Mouse (Mus musculus): ENCODE measurements around the gene Ifi35.
A peak's percentile ranks its signal among the peaks of the same experiment; 100 is the strongest.
"Not testable (repeated sequence)": the region's sequence is repeated elsewhere in the genome, so short reads cannot be mapped to it uniquely, and the experiment has no call there.

Ifi35 gene

DNA sequence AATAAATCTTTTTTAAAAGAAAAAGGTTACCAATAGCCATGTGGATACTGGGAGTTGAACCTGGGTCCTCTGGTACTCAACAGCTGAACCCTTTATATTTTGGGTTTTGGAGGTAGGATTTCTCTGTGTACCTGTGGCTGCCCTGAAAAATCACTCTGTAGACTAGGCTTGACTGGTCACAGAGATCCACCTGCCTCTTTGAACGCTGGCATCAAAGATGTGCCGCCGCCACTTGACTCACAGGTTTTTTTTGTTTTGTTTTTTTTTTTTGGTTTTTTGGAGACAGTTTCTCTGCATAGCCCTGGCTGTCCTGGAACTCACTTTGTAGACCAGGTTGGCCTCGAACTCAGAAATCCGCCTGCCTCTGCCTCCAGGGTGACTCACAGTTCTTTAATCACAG lies 421 bp upstream of the Ifi35 start:
- DNase-seq (ENCODE audit: low read depth, low spot score) = no peak

DNA sequence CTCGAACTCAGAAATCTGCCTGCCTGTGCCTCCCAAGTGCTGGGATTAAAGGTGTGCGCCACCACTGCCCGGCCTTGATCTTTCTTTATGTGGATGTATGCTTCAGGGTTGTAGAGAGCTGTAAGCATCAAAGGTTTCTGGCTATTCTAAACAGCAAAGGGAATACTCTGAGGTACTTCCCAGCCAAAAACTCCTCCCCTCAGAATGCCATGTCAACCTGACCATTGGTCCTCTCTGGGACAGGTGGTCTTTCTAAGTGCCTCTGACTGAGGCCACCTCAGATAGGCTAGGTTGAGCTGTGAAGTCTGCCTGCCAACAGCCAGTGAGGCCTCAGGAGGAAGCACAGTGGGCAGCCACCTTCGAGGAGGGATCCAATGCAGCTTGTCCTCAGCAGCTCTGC lies 692 bp downstream of the Ifi35 start:
- DNase-seq (ENCODE audit: low read depth, low spot score) = no peak

DNA sequence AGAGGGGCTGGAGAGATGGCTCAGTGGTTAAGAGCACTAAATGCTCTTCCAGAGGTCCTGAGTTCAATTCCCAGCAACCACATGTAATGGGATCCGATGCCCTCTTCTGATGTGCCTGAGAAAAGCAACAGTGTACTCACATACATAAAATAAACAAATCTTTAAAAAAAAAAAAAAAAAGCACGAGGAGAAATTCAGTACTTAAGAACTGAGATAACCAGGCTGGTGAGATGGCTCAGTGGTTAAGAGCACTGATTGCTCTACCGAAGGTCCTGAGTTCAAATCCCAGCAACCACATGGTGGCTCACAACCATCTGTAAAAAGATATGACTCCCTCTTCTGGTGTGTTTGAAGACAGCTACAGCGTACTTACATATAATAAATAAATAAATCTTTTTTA lies 1.4 kb downstream of the Ifi35 start:
- DNase-seq (ENCODE audit: low read depth, low spot score) = not testable (repeated sequence)

DNA sequence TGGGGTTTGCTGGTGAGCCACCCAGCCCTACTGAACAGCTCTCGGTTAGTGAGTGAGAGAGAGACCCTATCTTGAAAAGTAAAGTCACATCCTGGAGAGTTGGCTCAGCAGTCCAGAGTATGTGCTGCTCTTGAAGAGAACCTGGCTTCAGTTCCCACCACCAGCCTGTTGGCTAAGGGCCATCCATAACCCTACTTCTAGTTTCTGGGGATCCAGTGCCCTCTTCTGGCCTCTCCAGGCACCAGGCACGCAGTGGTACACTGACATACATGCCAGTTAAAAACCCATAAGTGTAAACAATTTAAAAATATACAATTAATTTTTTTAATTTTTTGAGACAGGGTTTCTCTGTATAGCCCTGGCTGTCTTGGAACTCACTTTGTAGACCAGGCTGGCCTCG lies 2.2 kb downstream of the Ifi35 start:
- DNase-seq (ENCODE audit: low read depth, low spot score) = no peak

DNA sequence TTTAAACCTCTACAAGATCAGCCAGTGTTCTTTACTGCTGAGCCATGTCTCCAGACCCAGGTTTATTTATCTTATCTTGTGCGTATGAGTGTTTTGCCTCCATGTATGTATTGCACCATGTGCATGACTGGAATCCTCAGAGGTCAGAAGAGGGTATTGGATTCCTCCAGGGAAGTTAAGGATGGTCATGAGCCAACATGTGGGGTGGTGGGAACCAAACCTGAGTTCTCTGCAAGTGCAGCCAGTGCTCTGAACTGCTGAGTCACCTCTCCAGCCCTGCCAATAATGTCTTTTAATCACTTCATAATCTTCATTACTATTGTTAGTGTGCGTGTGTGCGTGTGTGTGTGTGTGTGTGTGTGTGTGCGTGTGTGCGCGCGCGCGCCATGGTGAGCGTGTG lies 3.3 kb downstream of the Ifi35 start:
- DNase-seq (ENCODE audit: low read depth, low spot score) = no peak

DNA sequence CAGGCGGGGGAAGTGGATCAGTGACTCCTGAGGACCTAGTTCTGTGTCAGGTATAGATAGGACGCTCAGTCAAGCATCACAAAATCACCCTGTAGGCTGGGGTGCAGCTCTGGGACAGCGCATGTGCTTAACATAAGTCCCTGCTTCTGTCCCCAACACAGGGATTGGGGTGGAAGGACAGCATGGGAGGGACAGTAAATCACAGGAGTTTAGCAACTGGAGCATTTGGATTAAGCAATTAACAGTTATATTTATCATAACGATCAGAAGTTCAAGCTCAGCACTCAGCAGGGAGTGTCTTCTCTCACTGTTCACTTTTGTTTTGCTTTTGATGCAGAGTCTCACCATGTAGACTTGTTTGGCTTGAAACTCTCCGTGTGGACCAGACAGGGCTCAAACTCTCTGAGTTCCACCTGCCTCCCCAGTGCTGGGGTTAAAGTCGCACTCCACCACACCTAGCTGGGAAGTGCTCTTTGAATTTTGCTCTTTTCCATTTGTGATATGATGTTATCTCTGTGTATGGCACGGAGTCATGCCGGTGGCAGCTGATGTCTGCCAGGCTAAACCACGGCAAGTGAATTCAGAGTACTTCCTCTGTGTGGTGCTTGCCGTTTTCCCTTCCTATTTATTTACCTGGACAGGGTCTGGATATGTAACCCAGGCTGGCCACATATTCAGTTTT lies 4.0 kb downstream of the Ifi35 start:
- no peak for DNase-seq (ENCODE audit: low read depth, low spot score)

DNA sequence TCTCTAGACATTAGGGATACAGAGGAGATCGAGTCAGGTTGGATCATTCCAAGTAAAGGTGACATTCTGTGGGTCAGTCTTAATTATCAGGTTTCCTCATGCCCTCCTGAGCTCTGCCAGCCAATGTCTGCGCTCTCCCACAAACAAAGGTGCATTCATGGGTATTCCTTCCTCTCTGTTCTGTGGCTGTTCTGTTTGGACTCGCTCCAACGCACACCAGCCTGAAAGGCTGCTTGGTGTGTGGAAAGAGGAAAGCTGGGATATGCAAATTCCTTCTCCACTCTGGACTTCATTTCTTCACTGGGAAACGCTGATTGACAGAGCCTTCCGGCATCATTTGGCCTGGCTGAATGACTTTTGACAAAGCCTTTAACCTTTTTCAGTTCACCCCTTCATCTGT lies 6.5 kb downstream of the Ifi35 start:
- no peak for DNase-seq (ENCODE audit: low read depth, low spot score)

DNA sequence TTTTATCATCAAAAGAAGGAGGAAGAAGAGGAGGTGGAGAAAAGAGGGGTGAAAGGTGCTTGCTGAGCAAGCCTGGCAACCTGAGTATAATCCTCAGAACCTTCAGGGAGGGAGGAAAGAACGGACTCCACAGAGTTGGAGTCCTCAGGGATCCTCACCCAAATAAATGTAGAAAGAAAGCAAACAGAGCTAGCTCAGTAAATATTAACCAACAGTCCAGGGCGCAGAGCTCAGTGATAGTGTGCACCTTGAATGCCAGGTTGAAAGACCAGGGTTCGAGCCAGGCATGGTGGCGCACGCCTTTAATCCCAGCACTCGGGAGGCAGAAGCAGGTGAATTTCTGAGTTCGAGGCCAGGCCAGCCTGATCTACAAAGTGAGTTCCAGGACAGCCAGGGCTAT lies 7.4 kb downstream of the Ifi35 start:
- DNase-seq (ENCODE audit: low read depth, low spot score) = no peak

DNA sequence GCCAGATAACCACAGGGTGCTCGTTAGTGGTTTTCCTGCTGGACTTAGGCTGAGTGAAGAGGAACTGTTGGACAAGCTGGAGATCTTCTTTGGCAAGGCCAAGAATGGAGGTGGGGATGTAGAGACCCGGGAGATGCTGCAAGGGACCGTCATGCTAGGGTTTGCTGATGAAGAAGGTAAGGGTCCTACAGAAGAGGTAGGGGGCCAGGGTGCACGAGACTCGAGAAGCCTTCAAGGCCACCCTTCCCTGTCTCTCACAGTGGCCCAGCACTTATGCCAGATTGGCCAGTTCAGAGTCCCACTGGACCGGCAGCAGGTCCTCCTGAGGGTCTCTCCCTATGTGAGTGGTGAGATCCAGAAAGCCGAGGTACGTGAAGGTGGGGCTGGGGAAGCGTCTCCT lies 9.4 kb downstream of the Ifi35 start:
- DNase-seq (ENCODE audit: low read depth, low spot score) = no peak

DNA sequence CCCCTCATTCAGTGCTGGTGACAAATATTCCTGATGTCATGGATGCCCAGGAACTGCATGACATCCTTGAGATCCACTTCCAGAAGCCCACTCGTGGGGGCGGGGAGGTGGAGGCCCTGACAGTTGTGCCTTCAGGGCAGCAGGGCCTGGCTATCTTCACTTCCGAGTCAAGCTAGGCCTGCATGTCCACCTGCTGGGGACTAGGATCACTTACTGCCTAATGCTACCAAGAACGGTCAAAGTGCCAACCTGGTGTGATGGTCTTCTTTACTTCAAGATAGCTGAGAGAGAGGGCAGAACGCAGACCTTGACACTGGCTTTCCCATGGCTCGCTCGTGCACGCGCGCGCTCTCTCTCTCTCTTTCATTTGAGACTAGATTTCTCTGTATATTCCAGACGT lies 10.0 kb downstream of the Ifi35 start:
- DNase-seq (ENCODE audit: low read depth, low spot score) = no peak

DNA sequence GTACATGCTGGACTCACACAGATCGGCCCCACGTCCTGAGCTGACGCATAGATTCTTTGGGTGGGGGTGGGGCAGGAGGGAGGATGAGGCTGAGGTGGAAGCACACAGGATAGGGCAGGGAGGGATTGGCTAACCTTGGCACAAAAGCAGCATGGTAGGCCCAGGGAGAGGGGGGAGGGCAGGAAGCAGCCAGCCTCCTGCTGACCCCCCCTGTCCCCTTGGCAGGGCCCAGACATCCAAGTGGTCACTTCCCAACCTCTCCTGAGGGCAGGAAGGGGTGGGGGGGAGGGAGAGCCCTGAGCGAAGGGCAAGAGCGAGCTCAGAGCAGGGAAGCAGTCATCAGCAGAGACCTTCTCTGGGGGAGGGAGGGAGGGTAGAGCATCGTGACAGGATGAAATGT lies 11.5 kb downstream of the Ifi35 start:
- no peak for DNase-seq (ENCODE audit: low read depth, low spot score)

DNA sequence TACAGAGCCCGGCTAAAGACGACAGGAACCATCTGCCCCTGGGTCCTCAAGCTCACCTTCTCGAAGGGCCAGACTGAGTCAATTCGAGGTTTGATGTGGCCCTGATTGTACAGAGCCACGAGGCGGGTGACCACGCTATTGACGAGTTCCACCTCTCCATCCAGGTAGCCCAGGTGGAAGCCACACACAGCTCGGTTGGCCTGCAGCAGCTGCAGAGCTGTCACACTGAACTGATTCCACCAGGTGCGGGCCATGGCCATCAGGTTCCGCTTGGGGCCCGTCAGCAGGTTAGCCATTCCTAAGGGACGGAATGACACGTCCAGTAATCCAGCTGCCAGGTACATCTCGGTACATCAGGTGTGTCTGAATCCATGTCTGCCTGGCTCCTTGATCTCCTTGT lies 12.1 kb downstream of the Ifi35 start:
- DNase-seq (ENCODE audit: low read depth, low spot score) = no peak

DNA sequence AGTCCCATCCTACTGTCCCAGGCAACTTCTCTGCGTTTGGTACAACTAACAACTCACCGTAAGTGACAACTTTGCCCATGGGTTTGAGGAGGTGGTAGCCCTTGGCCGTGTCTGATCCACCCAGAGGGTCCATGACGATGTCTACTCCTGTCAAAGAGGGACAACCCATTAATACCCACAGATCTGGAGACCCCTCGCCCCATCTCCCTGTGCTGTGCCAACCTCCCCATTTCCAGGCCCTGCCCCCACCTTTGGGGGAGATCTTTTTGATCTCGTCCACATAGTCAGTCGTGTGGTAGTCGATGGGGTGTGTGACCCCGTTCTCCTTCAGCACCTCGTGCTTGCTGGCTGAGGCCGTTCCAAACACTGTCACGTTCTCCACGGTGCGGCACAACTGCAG lies 13.9 kb downstream of the Ifi35 start:
- no peak for DNase-seq (ENCODE audit: low read depth, low spot score)

DNA sequence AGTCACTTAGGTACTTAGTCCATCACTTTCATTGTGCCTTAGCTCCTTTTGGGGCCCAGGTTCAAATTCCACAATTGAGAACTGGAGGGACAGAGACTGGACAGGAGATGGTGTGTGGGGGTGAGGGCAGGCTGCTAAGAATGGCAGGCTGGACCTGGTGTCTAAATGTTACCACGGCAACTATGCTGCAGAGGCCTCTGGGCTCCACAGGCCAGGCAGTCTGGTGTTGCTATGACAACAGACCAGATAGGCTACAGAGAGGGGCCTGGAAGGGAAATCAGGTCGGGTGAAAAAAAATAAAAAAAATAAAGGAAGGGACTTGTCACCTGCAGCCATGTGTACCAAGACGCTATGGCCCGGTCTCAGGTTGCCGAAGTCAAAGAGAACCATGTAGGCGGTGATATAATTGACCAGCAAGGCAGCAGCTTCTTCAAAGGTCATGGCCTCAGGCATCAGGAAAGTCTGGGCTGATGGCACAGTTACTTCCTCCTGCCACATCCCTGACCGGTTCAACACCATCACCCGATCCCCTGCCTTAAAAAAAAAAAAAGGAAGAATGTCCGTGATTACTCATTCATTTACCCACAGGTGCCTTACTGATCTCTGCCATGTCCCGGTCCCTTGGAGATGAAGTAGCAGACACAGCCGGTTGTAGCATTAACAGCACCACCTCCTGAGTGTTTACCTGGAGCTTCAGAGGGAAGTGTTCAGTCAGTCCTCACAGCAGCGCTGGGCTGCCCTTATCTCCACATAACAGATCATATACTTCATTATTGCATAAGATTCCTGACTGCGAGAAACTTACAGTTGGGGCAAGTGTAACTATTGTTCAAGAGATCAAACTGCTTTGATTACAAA lies 14.6 kb downstream of the Ifi35 start:
- no peak for DNase-seq (ENCODE audit: low read depth, low spot score)

DNA sequence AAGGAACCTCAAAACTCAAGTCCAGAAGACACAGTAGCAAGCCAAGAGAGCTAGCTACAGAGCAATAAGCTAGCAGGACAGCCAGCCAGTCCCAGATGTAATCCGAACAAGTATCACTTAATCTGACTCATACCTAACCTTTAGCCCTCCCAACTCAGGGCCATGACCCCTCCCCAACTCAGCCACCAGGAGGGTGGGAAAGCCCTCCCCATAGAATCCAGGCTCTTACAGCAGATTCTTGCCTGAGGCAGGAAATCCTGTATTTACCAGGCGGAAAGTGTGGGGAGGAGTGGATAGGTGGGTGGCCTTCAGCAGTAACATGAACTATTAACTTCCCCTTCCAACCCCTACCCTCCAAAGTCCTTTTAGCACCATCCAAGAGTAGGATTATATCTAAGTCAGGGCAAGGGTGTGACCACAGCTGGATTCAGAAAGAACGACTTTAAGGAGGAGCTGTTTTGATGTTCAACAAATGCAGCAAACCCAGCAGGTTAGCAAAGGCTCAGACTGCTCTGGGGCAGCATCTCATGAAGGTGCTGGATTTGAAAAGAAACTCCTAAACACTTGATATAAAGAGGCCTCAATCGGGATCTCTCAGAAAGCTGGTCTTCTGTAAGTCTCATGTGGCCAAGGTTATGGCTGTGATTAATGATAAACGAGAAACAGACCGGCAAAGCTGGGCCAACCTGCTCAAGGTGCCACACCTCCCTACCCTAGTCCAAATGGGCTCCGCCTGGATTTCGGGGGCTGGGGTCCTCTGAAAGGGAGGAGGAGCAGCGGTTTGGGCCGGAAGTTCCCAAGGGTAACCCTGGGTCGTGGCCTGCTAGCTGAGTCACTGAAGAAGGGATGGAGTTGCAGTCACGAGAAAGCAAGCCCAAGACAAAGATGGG lies 16.2 kb downstream of the Ifi35 start, which contains the start of gene Rnd2:
Gene Rnd2 (plus strand): TSS at position 789 of the 890 bp plus-strand sequence.
- no peak for DNase-seq (ENCODE audit: low read depth, low spot score)

DNA sequence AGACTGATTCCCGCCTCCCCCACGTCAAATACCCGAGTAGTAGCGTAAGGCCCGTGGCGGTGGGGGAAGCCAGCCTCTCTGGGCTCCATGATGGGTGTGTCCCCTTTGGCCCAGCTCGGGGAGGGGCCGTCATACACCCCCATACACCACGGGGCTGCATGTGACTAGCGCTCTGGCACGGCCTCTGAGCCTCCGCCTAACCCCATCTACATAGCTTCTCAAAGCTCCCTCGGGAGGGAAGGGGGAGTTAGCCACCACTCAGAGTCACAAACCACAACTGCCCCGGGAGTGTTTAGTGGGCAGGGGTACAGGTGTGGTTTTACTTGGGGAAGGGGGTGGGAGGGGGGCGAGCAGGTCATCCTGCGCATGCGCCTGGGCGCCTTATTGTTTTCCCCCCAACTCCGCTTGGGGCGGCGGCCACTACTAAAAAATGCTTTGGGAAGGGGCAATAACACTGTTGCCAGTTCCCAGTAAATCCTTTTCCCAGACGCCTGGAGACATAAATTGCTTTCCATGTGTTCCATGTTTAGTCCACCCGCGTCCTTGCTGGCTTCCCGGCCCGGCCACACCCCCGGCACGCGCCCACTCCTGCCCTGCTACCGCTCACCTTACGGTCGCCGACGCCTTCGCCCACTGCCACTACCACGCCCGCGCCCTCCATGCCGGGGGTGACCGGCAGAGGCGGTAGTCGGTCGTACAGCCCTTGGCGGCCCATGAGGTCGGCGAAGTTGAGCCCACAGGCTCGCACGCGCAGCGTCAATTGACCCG lies 17.1 kb downstream of the Ifi35 start:
- peak; percentile 52 for DNase-seq (ENCODE audit: low read depth, low spot score)

DNA sequence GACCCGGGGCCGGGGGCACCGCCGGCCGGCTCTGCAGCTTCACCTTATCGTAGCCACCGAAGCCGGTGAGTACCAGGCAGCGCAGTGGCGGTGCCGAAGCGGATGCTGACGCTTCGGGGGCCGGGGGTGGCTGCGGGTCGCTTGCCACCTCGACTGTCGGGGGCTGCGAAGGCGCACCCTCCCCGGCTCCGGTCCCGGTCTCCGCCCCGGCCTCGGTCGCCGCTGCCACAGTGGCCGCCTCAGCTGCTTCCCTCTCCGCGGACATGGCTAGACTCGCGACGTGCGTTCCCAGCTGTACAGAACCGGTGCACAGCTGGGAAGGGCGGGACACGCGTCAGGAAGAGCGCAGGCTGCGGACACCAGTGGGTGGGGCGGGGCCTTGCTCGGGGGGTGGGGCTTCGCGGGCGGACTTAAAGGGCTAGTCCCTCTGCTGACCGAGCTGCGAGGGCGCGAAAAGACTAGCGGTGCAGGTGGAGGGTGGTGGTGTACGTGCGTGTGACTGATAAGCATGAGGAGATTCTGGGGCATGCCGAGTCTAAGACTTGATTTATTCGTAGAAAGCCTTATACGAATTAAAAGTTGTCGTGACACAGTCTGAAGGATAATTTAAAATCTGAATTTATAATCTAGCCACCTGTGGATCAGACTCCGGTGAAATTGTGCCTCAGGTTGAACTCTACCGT lies 17.8 kb downstream of the Ifi35 start, which contains the start of gene Vat1:
Gene Vat1 (minus strand): TSS at position 362 of the 683 bp plus-strand sequence.
- DNase-seq (ENCODE audit: low read depth, low spot score) = no peak

DNA sequence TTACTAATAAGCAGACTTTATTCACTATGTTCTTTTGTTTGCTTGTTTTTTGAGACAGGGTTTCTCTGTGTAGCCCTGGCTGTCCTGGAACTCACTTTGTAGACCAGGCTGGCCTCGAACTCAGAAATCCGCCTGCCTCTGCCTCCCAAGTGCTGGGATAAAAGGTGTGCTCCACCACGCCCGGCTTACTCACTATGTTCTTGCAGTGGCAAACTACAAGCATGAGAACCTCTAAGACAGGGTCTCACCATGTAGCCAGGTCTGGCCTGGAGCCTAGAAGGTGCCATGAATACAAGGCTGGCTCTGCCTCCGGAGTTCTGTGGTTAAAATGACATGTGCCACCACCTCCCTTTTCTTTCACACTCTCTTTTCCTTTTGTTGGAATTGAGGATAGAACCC lies 18.3 kb downstream of the Ifi35 start:
- not testable (repeated sequence) for DNase-seq (ENCODE audit: low read depth, low spot score)

DNA sequence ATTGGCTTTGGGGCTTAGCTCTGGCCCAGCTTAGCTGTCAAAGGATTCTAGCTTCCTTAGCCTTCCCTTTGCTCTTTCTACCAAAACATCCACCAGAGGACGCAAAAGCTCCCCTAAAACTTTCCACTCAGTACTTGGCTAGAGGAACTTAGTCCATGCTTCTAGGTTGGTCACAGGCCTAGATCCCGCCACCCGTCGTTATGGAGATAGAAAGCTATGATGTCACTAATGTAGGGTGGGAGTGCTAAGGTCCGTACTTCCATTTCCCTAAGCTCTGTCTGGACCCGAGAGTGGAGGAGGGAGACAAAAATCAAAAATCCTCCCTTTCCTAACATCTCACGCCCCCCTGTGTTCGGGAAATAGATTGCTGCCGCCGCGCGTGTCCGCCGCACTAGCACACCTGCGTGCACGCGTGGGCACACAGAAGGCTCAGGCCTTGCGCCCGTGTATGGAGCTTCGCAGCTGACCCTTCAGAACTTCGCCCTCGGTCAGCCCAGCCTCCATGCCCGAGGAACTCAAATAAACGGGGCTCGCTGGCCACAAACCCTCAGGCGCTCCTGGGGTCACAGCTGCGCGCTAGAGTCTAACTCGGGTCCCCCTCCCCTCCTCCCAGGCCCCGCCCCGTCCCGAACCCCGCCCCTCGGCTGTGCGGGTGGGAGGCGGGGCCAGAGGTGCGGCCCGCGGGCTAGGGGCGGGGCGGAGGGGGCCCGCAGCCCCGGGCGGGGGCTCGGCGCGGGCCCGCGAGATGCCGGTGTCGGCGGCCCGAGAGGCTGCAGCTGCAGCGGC lies 19.5 kb downstream of the Ifi35 start:
- peak; percentile 64 for DNase-seq (ENCODE audit: low read depth, low spot score)

DNA sequence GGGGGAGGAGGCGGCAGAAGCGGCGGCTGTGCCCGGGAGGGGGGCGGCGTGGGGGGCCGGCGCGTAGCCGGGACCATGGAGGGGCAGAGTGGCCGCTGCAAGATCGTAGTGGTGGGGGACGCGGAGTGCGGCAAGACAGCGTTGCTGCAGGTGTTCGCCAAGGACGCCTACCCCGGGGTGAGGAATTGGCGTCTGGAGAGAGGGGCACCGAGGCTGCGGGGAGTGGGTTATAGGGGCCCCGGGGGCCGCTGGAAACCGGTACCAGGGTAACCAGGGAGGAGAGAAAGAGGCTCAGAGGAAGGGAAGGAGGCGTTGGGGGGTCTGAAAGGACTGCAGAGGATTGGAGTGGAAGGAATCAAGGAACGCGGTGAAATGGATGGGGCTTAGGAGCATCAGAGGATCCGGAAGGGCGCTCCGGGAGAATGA lies 20.1 kb downstream of the Ifi35 start:
- no peak for DNase-seq (ENCODE audit: low read depth, low spot score)
